Mouse (Mus musculus) embryo, embryonic 11 days (tissue): ENCODE data around the gene Intu.

ENCODE experiments used
- DNase-seq: peaks from one replicate; pipeline ENCODE4 v3.0.0-alpha.2; 2015

Gene Intu

GRCm38 (mm10) chr3:40527976-40528950 lies 2.8 kb upstream of the Intu start:
- DNase-seq: no peak

GRCm38 (mm10) chr3:40528958-40529357 lies 2.1 kb upstream of the Intu start:
- DNase-seq: no peak

GRCm38 (mm10) chr3:40530845-40531244 lies 241 bp upstream of the Intu start:
- DNase-seq: no peak

GRCm38 (mm10) chr3:40532256-40532655 lies 1.2 kb downstream of the Intu start:
- peak; percentile 20 for DNase-seq

GRCm38 (mm10) chr3:40534141-40534540 lies 3.1 kb downstream of the Intu start:
- no peak for DNase-seq

GRCm38 (mm10) chr3:40540567-40541554 lies 9.8 kb downstream of the Intu start:
- DNase-seq: peak; percentile 94

GRCm38 (mm10) chr3:40546621-40547020 lies 15.5 kb downstream of the Intu start:
- DNase-seq: no peak

GRCm38 (mm10) chr3:40652941-40653352 lies 121.9 kb downstream of the Intu start:
- DNase-seq: no peak

- DNase-seq: no peak
These were observed 122.5 kb downstream of the Intu start for GRCm38 (mm10) chr3:40653582-40653981.

- DNase-seq: no peak
These were observed 122.9 kb downstream of the Intu start for GRCm38 (mm10) chr3:40654028-40654427.

- no peak for DNase-seq
These were observed 124.5 kb downstream of the Intu start for GRCm38 (mm10) chr3:40655571-40655970.

GRCm38 (mm10) chr3:40656339-40656738 lies 125.3 kb downstream of the Intu start:
- no peak for DNase-seq

GRCm38 (mm10) chr3:40660231-40660630 lies 129.1 kb downstream of the Intu start:
- DNase-seq: no peak

GRCm38 (mm10) chr3:40666109-40666508 lies 135.0 kb downstream of the Intu start:
- DNase-seq: no peak

GRCm38 (mm10) chr3:40666861-40667719 lies 136.0 kb downstream of the Intu start:
- no peak for DNase-seq

- DNase-seq: no peak
These were observed 137.8 kb downstream of the Intu start for GRCm38 (mm10) chr3:40668889-40669288.

- DNase-seq: no peak
These were observed 138.3 kb downstream of the Intu start for GRCm38 (mm10) chr3:40669395-40669794.

GRCm38 (mm10) chr3:40673515-40673914 lies 142.4 kb downstream of the Intu start:
- no peak for DNase-seq

GRCm38 (mm10) chr3:40674873-40675405 lies 143.9 kb downstream of the Intu start:
- DNase-seq: peak; percentile 44

GRCm38 (mm10) chr3:40678856-40679255 lies 147.8 kb downstream of the Intu start:
- no peak for DNase-seq

GRCm38 (mm10) chr3:40682404-40682803 lies 151.3 kb downstream of the Intu start:
- peak; percentile 11 for DNase-seq

- DNase-seq: no peak
These were observed 152.1 kb downstream of the Intu start for GRCm38 (mm10) chr3:40683171-40683570.
